Mouse (Mus musculus) neural tube, embryonic 15.5 days (tissue): ENCODE results near the gene Gpr150. TPM values are rescaled to one million over a fixed set of nuclear protein-coding genes. Genes with fewer than 3 reads are reported as not detected.

Source experiments
- ATAC-seq: fragments of 200-750 bp; cut with Nextera tagmentation; 2 replicates; pipeline ENCODE4 v1.8.0; 2017; ENCODE audit warnings: mild to moderate bottlenecking, moderate TSS enrichment, moderate library complexity; ENCODE audit not compliant: low FRiP score
- H3K27ac ChIP-seq: fragments of 300-500 bp; sonication (generic); replicated peaks from 2 replicates; pipeline ENCODE4 v1.5.1; 2015; ENCODE audit warnings: mild to moderate bottlenecking, inconsistent platforms
- H3K27me3 ChIP-seq: fragments of 300-500 bp; sonication (generic); replicated peaks from 2 replicates; pipeline ENCODE4 v1.6.1; 2015; ENCODE audit warnings: inconsistent platforms
- H3K36me3 ChIP-seq: fragments of 300-500 bp; sonication (generic); 2 replicates; pipeline ENCODE4 v1.6.1; 2015; ENCODE audit warnings: inconsistent platforms
- H3K4me1 ChIP-seq: fragments of 300-500 bp; sonication (generic); 2 replicates; pipeline ENCODE4 v1.6.1; 2015; ENCODE audit warnings: inconsistent platforms
- H3K4me2 ChIP-seq: fragments of 300-500 bp; sonication (generic); 2 replicates; pipeline ENCODE4 v1.6.1; 2015; ENCODE audit warnings: inconsistent platforms, mild to moderate bottlenecking, moderate library complexity
- H3K4me3 ChIP-seq: fragments of 300-500 bp; sonication (generic); replicated peaks from 2 replicates; pipeline ENCODE4 v1.5.1; 2015; ENCODE audit warnings: mild to moderate bottlenecking, inconsistent platforms
- H3K9ac ChIP-seq: fragments of 300-500 bp; sonication (generic); replicated peaks from 2 replicates; pipeline ENCODE4 v1.6.1; 2015; ENCODE audit warnings: mild to moderate bottlenecking, inconsistent platforms
- H3K9me3 ChIP-seq: fragments of 300-500 bp; sonication (generic); replicated peaks from 2 replicates; pipeline ENCODE4 v1.6.1; 2016; ENCODE audit warnings: inconsistent platforms
- WGBS: fragments of 180-500 bp; shearing (Covaris S2); methylation state at CpG from one replicate; pipeline ENCODE4 v1.1.7; 2015; ENCODE audit warnings: mixed read lengths; 5-methylcytosine and 5-hydroxymethylcytosine counted together
- polyA plus RNA-seq: library from polyadenylated mRNA; unstranded; fragments of >200 nt; fragmentation: Nextera tagmentation; extraction: Ambion mirVana; gene quantifications from 2 replicates; pipeline ENCODE4 v1.2.1, GENCODE M21; 2015

Gpr150 gene
- polyA plus RNA-seq = 4.7 and 4.9 TPM in 2 replicates

GRCm38 (mm10) chr13:76056896-76057266 lies at the start of gene Gpr150:
Gene Gpr150, minus strand, starts transcription at chr13:76056996.
- H3K27me3 ChIP-seq = peaks cover 26% of the 10 kb centered on the region
- H3K36me3 ChIP-seq = no peaks in the 10 kb centered on the region
- no peaks in the 10 kb centered on the region for H3K9me3 ChIP-seq
- 14% methylated on average over 10 of the region's 10 CpGs for WGBS
- peaks cover 17% of the 10 kb centered on the region for H3K4me1 ChIP-seq
- no peak for ATAC-seq
- H3K4me2 ChIP-seq = peak within 1 kb of the TSS; percentile 85
- H3K9ac ChIP-seq = peak within 1 kb of the TSS; percentile 44
- peak within 1 kb of the TSS; percentile 42 for H3K27ac ChIP-seq
- H3K4me3 ChIP-seq = peak within 1 kb of the TSS; percentile 51

GRCm38 (mm10) chr13:76101989-76102388 lies 45.2 kb upstream of the Gpr150 start:
- peaks cover 11% of the 10 kb centered on the region for H3K36me3 ChIP-seq
- no peak overlapping the region for H3K9ac ChIP-seq
- no peaks in the 10 kb centered on the region for H3K9me3 ChIP-seq
- no peaks in the 10 kb centered on the region for H3K27me3 ChIP-seq
- no peak overlapping the region for H3K4me2 ChIP-seq
- H3K27ac ChIP-seq = no peak overlapping the region
- 95% methylated on average over 2 of the region's 2 CpGs for WGBS
- H3K4me1 ChIP-seq = peaks cover 7% of the 10 kb centered on the region
- no peak for ATAC-seq
- no peak overlapping the region for H3K4me3 ChIP-seq

- H3K9me3 ChIP-seq = no peaks in the 10 kb centered on the region
- H3K9ac ChIP-seq = peak within 1 kb of the TSS; percentile 59
- WGBS = under 1% methylated on average over 34 of the region's 34 CpGs
- no peaks in the 10 kb centered on the region for H3K27me3 ChIP-seq
- peak within 1 kb of the TSS; percentile 79 for H3K27ac ChIP-seq
- H3K4me1 ChIP-seq = peaks cover 7% of the 10 kb centered on the region
- peak; percentile 98 for ATAC-seq
- H3K4me3 ChIP-seq = peak within 1 kb of the TSS; percentile 73
- peak within 1 kb of the TSS; percentile 66 for H3K4me2 ChIP-seq
- peaks cover 7% of the 10 kb centered on the region for H3K36me3 ChIP-seq
These were observed 41.9 kb upstream of the Gpr150 start, which contains the start of the genes Arsk and Ttc37 for GRCm38 (mm10) chr13:76098493-76099303. Gene Arsk, minus strand, starts transcription at chr13:76098660. Gene Ttc37, plus strand, starts transcription at chr13:76098734.

- H3K4me3 ChIP-seq = peak overlapping the region; percentile 73
- peak overlapping the region; percentile 50 for H3K9ac ChIP-seq
- H3K4me1 ChIP-seq = peaks cover 7% of the 10 kb centered on the region
- no peaks in the 10 kb centered on the region for H3K9me3 ChIP-seq
- peak overlapping the region; percentile 66 for H3K4me2 ChIP-seq
- peak; percentile 90 for ATAC-seq
- WGBS = 1% methylated on average over 16 of the region's 16 CpGs
- peaks cover 3% of the 10 kb centered on the region; the same call in 1 of the 2 replicates for H3K36me3 ChIP-seq
- peak overlapping the region; percentile 79 for H3K27ac ChIP-seq
- no peaks in the 10 kb centered on the region for H3K27me3 ChIP-seq
These were observed 41.3 kb upstream of the Gpr150 start for GRCm38 (mm10) chr13:76098116-76098492.

GRCm38 (mm10) chr13:76074323-76074722 lies 17.5 kb upstream of the Gpr150 start:
- no peaks in the 10 kb centered on the region for H3K36me3 ChIP-seq
- H3K4me3 ChIP-seq = no peak overlapping the region
- no peak overlapping the region for H3K27ac ChIP-seq
- H3K4me2 ChIP-seq = no peak overlapping the region
- no peaks in the 10 kb centered on the region for H3K27me3 ChIP-seq
- H3K9me3 ChIP-seq = no peaks in the 10 kb centered on the region
- 83% methylated on average over 1 of the region's 1 CpGs for WGBS
- H3K9ac ChIP-seq = no peak overlapping the region
- no peak for ATAC-seq
- no peaks in the 10 kb centered on the region for H3K4me1 ChIP-seq

GRCm38 (mm10) chr13:76064363-76064945 lies 7.7 kb upstream of the Gpr150 start:
- no peak overlapping the region for H3K27ac ChIP-seq
- no peak overlapping the region for H3K9ac ChIP-seq
- no peak overlapping the region for H3K4me2 ChIP-seq
- 85% methylated on average over 13 of the region's 13 CpGs for WGBS
- H3K9me3 ChIP-seq = no peaks in the 10 kb centered on the region
- H3K36me3 ChIP-seq = no peaks in the 10 kb centered on the region; the same call in 1 of the 2 replicates
- H3K4me1 ChIP-seq = no peaks in the 10 kb centered on the region
- no peak for ATAC-seq
- no peak overlapping the region for H3K4me3 ChIP-seq
- H3K27me3 ChIP-seq = no peaks in the 10 kb centered on the region

GRCm38 (mm10) chr13:76063548-76063947 lies 6.8 kb upstream of the Gpr150 start:
- no peaks in the 10 kb centered on the region for H3K9me3 ChIP-seq
- H3K27me3 ChIP-seq = no peaks in the 10 kb centered on the region
- H3K36me3 ChIP-seq = no peaks in the 10 kb centered on the region; the same call in 1 of the 2 replicates
- H3K4me2 ChIP-seq = no peak overlapping the region
- no peak overlapping the region for H3K4me3 ChIP-seq
- no peaks in the 10 kb centered on the region for H3K4me1 ChIP-seq
- no peak overlapping the region for H3K9ac ChIP-seq
- ATAC-seq = no peak
- WGBS = 95% methylated on average over 4 of the region's 4 CpGs
- no peak overlapping the region for H3K27ac ChIP-seq

GRCm38 (mm10) chr13:76062569-76062968 lies 5.8 kb upstream of the Gpr150 start:
- no peak overlapping the region for H3K4me2 ChIP-seq
- 98% methylated on average over 3 of the region's 3 CpGs for WGBS
- ATAC-seq = no peak

GRCm38 (mm10) chr13:76062126-76062525 lies 5.3 kb upstream of the Gpr150 start:
- Histone ChIP-seq H3K27me3 (peaks cover 5% of the 10 kb centered on the region), H3K4me2 (no peak overlapping the region), H3K9ac (no peak overlapping the region), H3K4me3 (no peak overlapping the region), H3K4me1 (no peaks in the 10 kb centered on the region), H3K9me3 (no peaks in the 10 kb centered on the region), H3K36me3 (no peaks in the 10 kb centered on the region; the same call in 1 of the 2 replicates), H3K27ac (no peak overlapping the region)
- WGBS = 95% methylated on average over 3 of the region's 3 CpGs
- ATAC-seq = no peak

More at GRCm38 (mm10) chr13:76062569-76062968, 5.8 kb upstream of the Gpr150 start:
- Histone ChIP-seq H3K27me3 (peaks cover 5% of the 10 kb centered on the region), H3K9ac (no peak overlapping the region), H3K27ac (no peak overlapping the region), H3K36me3 (no peaks in the 10 kb centered on the region; the same call in 1 of the 2 replicates), H3K4me3 (no peak overlapping the region), H3K4me1 (no peaks in the 10 kb centered on the region), H3K9me3 (no peaks in the 10 kb centered on the region)

- peaks cover 11% of the 10 kb centered on the region for H3K27me3 ChIP-seq
- ATAC-seq = no peak
- H3K4me2 ChIP-seq = no peak overlapping the region
- no peak overlapping the region for H3K4me3 ChIP-seq
- H3K36me3 ChIP-seq = no peaks in the 10 kb centered on the region; the same call in 1 of the 2 replicates
- no peak overlapping the region for H3K9ac ChIP-seq
- H3K4me1 ChIP-seq = peaks cover 17% of the 10 kb centered on the region
- WGBS = 91% methylated on average over 4 of the region's 4 CpGs
- no peaks in the 10 kb centered on the region for H3K9me3 ChIP-seq
- no peak overlapping the region for H3K27ac ChIP-seq
These were observed 2.8 kb upstream of the Gpr150 start for GRCm38 (mm10) chr13:76059591-76059990.

GRCm38 (mm10) chr13:76057267-76058069 lies 672 bp upstream of the Gpr150 start:
- H3K27me3 ChIP-seq = peaks cover 26% of the 10 kb centered on the region
- ATAC-seq = no peak
- H3K36me3 ChIP-seq = no peaks in the 10 kb centered on the region
- H3K9me3 ChIP-seq = no peaks in the 10 kb centered on the region
- peak overlapping the region; percentile 51; the same call in 1 of the 2 replicates for H3K4me3 ChIP-seq
- H3K4me1 ChIP-seq = peaks cover 17% of the 10 kb centered on the region
- no peak overlapping the region for H3K27ac ChIP-seq
- 64% methylated on average over 10 of the region's 10 CpGs for WGBS
- H3K9ac ChIP-seq = no peak overlapping the region
- H3K4me2 ChIP-seq = peak overlapping the region; percentile 85
